Mouse (Mus musculus) ES-E14 (cell line): ENCODE results near the gene Ndc80.

Experiments
- CHD2 ChIP-seq: IDR thresholded peaks from 2 replicates; pipeline ENCODE4 v1.6.1; 2014; ENCODE audit warnings: mild to moderate bottlenecking, low read depth, low read length, inconsistent platforms
- ZC3H11A ChIP-seq: IDR thresholded peaks from 2 replicates; pipeline ENCODE4 v1.6.1; 2012; ENCODE audit warnings: low read depth, mild to moderate bottlenecking, inconsistent platforms, low read length, borderline replicate concordance
- ZNF384 ChIP-seq: IDR thresholded peaks from 2 replicates; pipeline ENCODE4 v1.6.1; 2012; ENCODE audit warnings: low read depth, low read length, inconsistent platforms

DNA sequence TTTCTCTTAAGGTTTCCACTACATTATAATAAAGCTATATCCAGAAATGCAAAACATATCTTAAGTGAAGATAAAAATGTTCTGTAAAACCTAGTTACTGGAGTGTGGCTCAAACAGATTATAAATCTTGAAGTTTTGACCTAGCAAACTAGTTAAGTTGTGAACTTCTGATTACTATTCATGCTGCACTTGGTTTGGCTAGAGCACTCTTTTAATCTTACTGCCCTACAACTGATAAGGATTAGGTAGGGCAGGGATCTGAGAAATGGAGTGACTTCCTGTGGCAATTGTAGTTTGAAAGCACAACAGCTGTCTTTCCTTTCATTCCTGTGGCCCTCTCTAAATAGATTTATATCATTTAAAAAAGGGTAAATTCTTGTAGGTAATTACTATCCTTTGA is 1.4 kb upstream of the Ndc80 start:
- no peak for TF ChIP-seq ZC3H11A
- no peak for TF ChIP-seq CHD2
- TF ChIP-seq ZNF384: no peak
